In genomic region chr9:80306390-80306789, GRCm38 (mm10) we compare ENCODE assay signal across 23 mouse cellular contexts.
DNase-seq lines count a peak whose midpoint lies in the region; ATAC-seq lines count a peak whose summit lies in the region.
"Had no signal": no experiment of that assay in that cellular context is flagged by ENCODE, and none has a peak within 500 bp of the region (broad histone marks: within the 10 kb centered on the region; RNA-seq: fewer than 3 reads in every experiment).

No protein-coding gene starts in this region.

- H3K4me1 ChIP-seq in neural tube, embryonic 15.5 days = no peaks in the 10 kb centered on the region
- H3K4me1 ChIP-seq in hindbrain, embryonic 16.5 days (ENCODE audit: control insufficient read depth, insufficient read depth, low read depth, low read length) = 0 out of 2 replicates have a peak, but pooled peaks cover 2% of the 10 kb centered on the region
- H3K4me1 ChIP-seq in embryonic facial prominence, embryonic 10.5 days = no peaks in the 10 kb centered on the region
- H3K4me1 ChIP-seq: intestine, embryonic 15.5 days; neural tube, embryonic 13.5 days; stomach, embryonic 15.5 days had no signal

- ATAC-seq in frontal cortex, adult (ENCODE audit: low TSS enrichment) = peak; percentile 28
- ATAC-seq in neural tube, embryonic 15.5 days (ENCODE audit: low FRiP score) = peak; percentile 28; the same call in 1 of the 2 replicates
- peak; percentile 68 for ATAC-seq in hindbrain, embryonic 16.5 days
- ATAC-seq: CD4-positive, CD25-positive, alpha-beta regulatory T cell, adult 4 months; intestine, embryonic 15.5 days had no signal

- intact Hi-C loops in left cerebral cortex, postnatal 25 days (cut with DNase I) = no loop called here

- no peak overlapping the region for H3K27ac ChIP-seq in neural tube, embryonic 15.5 days (replicated peaks)
- H3K27ac ChIP-seq in hindbrain, embryonic 16.5 days (ENCODE audit: low read depth, low read length) = no peak overlapping the region
- no peak overlapping the region for H3K27ac ChIP-seq in embryonic facial prominence, embryonic 10.5 days (replicated peaks)
- H3K27ac ChIP-seq: gastrocnemius, adult 2 months; intestine, embryonic 15.5 days; left cerebral cortex, adult 2 months; neural tube, embryonic 13.5 days; stomach, embryonic 15.5 days had no signal

- no peak overlapping the region for H3K4me3 ChIP-seq in neural tube, embryonic 15.5 days (replicated peaks)
- no peak overlapping the region for H3K4me3 ChIP-seq in hindbrain, embryonic 16.5 days (ENCODE audit: low read length)
- H3K4me3 ChIP-seq in embryonic facial prominence, embryonic 10.5 days = no peak overlapping the region
- H3K4me3 ChIP-seq: gastrocnemius, adult 2 months; intestine, embryonic 15.5 days; neural tube, embryonic 13.5 days; stomach, embryonic 15.5 days had no signal

- 87% methylated on average over 4 of the region's 4 CpGs for WGBS in neural tube, embryonic 15.5 days
- 66% methylated on average over 4 of the region's 4 CpGs for WGBS in hindbrain, embryonic 16.5 days
- 90% methylated on average over 4 of the region's 4 CpGs for WGBS in embryonic facial prominence, embryonic 10.5 days

- H3K27me3 ChIP-seq in neural tube, embryonic 15.5 days (replicated peaks) = no peaks in the 10 kb centered on the region
- no peaks in the 10 kb centered on the region for H3K27me3 ChIP-seq in hindbrain, embryonic 16.5 days (replicated peaks; ENCODE audit: control insufficient read depth, insufficient read depth, low read length)
- H3K27me3 ChIP-seq in embryonic facial prominence, embryonic 10.5 days (replicated peaks; ENCODE audit: low read depth, poor library complexity, severe bottlenecking) = no peaks in the 10 kb centered on the region
- H3K27me3 ChIP-seq: intestine, embryonic 15.5 days; neural tube, embryonic 13.5 days; stomach, embryonic 15.5 days had no signal

- no peak overlapping the region for H3K4me2 ChIP-seq in neural tube, embryonic 15.5 days
- peak overlapping the region; percentile 48 for H3K4me2 ChIP-seq in hindbrain, embryonic 16.5 days (ENCODE audit: low read length)
- H3K4me2 ChIP-seq: intestine, embryonic 15.5 days; liver, embryonic 11.5 days; neural tube, embryonic 13.5 days; stomach, embryonic 15.5 days had no signal

- no peak for DNase-seq in frontal cortex, adult 2 months (ENCODE audit: extremely low spot score in 1 of 2, low spot score in 1 of 2)
- DNase-seq in neural tube, embryonic 10.5 days (ENCODE audit: extremely low spot score, low spot score) = no peak
- no peak for DNase-seq in embryonic facial prominence, embryonic 10.5 days (ENCODE audit: low spot score)
- DNase-seq in left cerebral cortex, postnatal 25 days (ENCODE audit: low spot score in 2 of 2) = no peak
- DNase-seq in liver = no peak
- DNase-seq: cerebellum, adult 11 months; cerebellum, adult 9-11 months; gastrocnemius, adult 2 months; heart, postnatal 36 days; kidney, adult 8-10 months; kidney, postnatal 10 days; lung, adult 2 months; lung, postnatal 14 days; thymus, postnatal 25 days had no signal

- H3K36me3 ChIP-seq in neural tube, embryonic 15.5 days = no peaks in the 10 kb centered on the region
- H3K36me3 ChIP-seq in hindbrain, embryonic 16.5 days (ENCODE audit: control insufficient read depth, insufficient read depth, low read length) = no peaks in the 10 kb centered on the region
- no peaks in the 10 kb centered on the region for H3K36me3 ChIP-seq in embryonic facial prominence, embryonic 10.5 days (replicated peaks)
- H3K36me3 ChIP-seq: neural tube, embryonic 13.5 days; stomach, embryonic 15.5 days had no signal

- no peak overlapping the region for H3K9ac ChIP-seq in neural tube, embryonic 15.5 days (replicated peaks)
- no peak overlapping the region for H3K9ac ChIP-seq in hindbrain, embryonic 16.5 days (ENCODE audit: low read depth, low read length)
- H3K9ac ChIP-seq: intestine, embryonic 15.5 days; stomach, embryonic 15.5 days had no signal

- no peaks in the 10 kb centered on the region for H3K9me3 ChIP-seq in neural tube, embryonic 15.5 days (replicated peaks)
- no peaks in the 10 kb centered on the region for H3K9me3 ChIP-seq in hindbrain, embryonic 16.5 days (ENCODE audit: control insufficient read depth, low read length)
- H3K9me3 ChIP-seq in embryonic facial prominence, embryonic 10.5 days = no peaks in the 10 kb centered on the region
- H3K9me3 ChIP-seq: intestine, embryonic 15.5 days; neural tube, embryonic 13.5 days; stomach, embryonic 15.5 days had no signal
